Mouse (Mus musculus) spleen, adult 2 months (tissue): ENCODE data around the gene Irf2bpl. TPM values are rescaled to one million over a fixed set of nuclear protein-coding genes. Genes with fewer than 3 reads are reported as not detected.

ENCODE experiments used
- DNase-seq, 2 experiments: peaks; one replicate each; pipeline versions ENCODE4 v3.0.0 to v3.0.0-alpha.2; 2012 to 2021; ENCODE audit warnings: low spot score in 2 of 2, low read depth in 1 of 2
- H3K27ac ChIP-seq: fragments of 200-500 bp; 2 replicates; pipeline ENCODE4 v1.5.1; 2012; ENCODE audit warnings: low read length, inconsistent platforms; ENCODE audit not compliant: insufficient read depth
- H3K27me3 ChIP-seq: fragments of 200-500 bp; 2 replicates; pipeline ENCODE4 v1.6.1; 2012; ENCODE audit warnings: mild to moderate bottlenecking, moderate library complexity, low read length, inconsistent platforms; ENCODE audit not compliant: control insufficient read depth, insufficient read depth
- H3K36me3 ChIP-seq: fragments of 200-500 bp; 2 replicates; pipeline ENCODE4 v1.6.1; 2012; ENCODE audit warnings: mild to moderate bottlenecking, low read length, inconsistent platforms; ENCODE audit not compliant: control insufficient read depth, insufficient read depth
- H3K4me1 ChIP-seq: fragments of 200-500 bp; 2 replicates; pipeline ENCODE4 v1.6.1; 2011; ENCODE audit warnings: inconsistent platforms; ENCODE audit not compliant: control insufficient read depth, insufficient read depth, insufficient read length
- H3K4me3 ChIP-seq: fragments of 200-500 bp; 2 replicates; pipeline ENCODE4 v1.5.1; 2011; ENCODE audit warnings: mild to moderate bottlenecking, inconsistent platforms; ENCODE audit not compliant: insufficient read depth, insufficient read length; ENCODE audit errors: extremely low read depth
- CTCF ChIP-seq: fragments of 200-500 bp; IDR thresholded peaks from 2 replicates; pipeline ENCODE4 v1.5.1; 2011; ENCODE audit warnings: mild to moderate bottlenecking, inconsistent platforms; ENCODE audit not compliant: insufficient read depth, insufficient read length, insufficient replicate concordance; ENCODE audit errors: extremely low read depth
- POLR2A ChIP-seq: fragments of 200-500 bp; IDR thresholded peaks from 2 replicates; pipeline ENCODE4 v1.6.1; 2011; ENCODE audit warnings: low read depth, low read length, inconsistent platforms
- WGBS: fragments of 180-500 bp; shearing (Covaris S2); methylation state at CpG from one replicate; pipeline ENCODE4 v1.1.7; 2018; 5-methylcytosine and 5-hydroxymethylcytosine counted together
- polyA plus RNA-seq: library from polyadenylated mRNA; depleted of rRNA; stranded (reverse); fragments of >200 nt; gene quantifications from 2 replicates; pipeline ENCODE4 v1.2.3, GENCODE M21; 2012

The Irf2bpl gene
- polyA plus RNA-seq, 1 experiment: 33.2 TPM

GRCm38 (mm10) chr12:86858498-86858897 lies 26.1 kb downstream of the Irf2bpl start:
- no peak for DNase-seq
- H3K27me3 ChIP-seq: no peaks in the 10 kb centered on the region
- H3K4me3 ChIP-seq: no peak overlapping the region
- H3K27ac ChIP-seq: no peak overlapping the region
- 93% methylated on average over 4 of the region's 4 CpGs for WGBS
- H3K36me3 ChIP-seq: no peaks in the 10 kb centered on the region
- TF ChIP-seq POLR2A (no peak), CTCF (no peak)
- peaks cover 26% of the 10 kb centered on the region; the same call in 1 of the 2 replicates for H3K4me1 ChIP-seq

DNA sequence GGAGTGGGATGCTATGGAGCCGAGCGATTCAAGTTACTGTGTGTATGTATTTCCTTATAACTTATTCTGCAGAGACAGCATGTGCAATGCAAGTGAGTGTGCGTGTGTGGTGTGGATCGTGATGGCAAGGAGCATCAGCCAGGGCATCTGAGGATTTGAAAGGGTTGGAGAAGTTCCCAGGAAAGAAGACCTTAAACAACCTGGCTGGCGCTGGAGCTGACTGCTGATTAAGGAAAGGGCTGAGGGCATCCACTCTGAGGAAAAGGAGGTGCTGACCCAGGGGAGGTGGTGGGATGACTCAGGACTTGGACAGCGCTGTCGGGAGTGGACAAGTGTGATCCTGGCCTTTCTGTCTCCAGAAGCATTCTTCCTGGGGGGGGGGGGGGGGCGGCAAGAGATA lies 27.3 kb downstream of the Irf2bpl start:
- Histone ChIP-seq H3K4me3 (no peak overlapping the region), H3K36me3 (no peaks in the 10 kb centered on the region), H3K27me3 (no peaks in the 10 kb centered on the region), H3K27ac (no peak overlapping the region), H3K4me1 (peaks cover 26% of the 10 kb centered on the region; the same call in 1 of the 2 replicates)
- TF ChIP-seq POLR2A: no peak
- TF ChIP-seq CTCF: no peak
- 90% methylated on average over 8 of the region's 8 CpGs for WGBS
- DNase-seq: no peak

GRCm38 (mm10) chr12:86855670-86856069 lies 28.9 kb downstream of the Irf2bpl start:
- DNase-seq: no peak
- Histone ChIP-seq H3K36me3 (no peaks in the 10 kb centered on the region), H3K4me1 (peaks cover 26% of the 10 kb centered on the region; the same call in 1 of the 2 replicates), H3K4me3 (no peak overlapping the region), H3K27ac (no peak overlapping the region), H3K27me3 (no peaks in the 10 kb centered on the region)
- TF ChIP-seq POLR2A (no peak), CTCF (no peak)
- 48% methylated on average over 11 of the region's 11 CpGs for WGBS

GRCm38 (mm10) chr12:86853516-86853915 lies 31.1 kb downstream of the Irf2bpl start:
- Histone ChIP-seq H3K27ac (no peak overlapping the region), H3K4me3 (no peak overlapping the region), H3K27me3 (no peaks in the 10 kb centered on the region), H3K4me1 (peaks cover 4% of the 10 kb centered on the region; the same call in 1 of the 2 replicates), H3K36me3 (no peaks in the 10 kb centered on the region)
- DNase-seq: no peak
- TF ChIP-seq CTCF (no peak), POLR2A (no peak)
- 90% methylated on average over 1 of the region's 1 CpGs for WGBS

DNA sequence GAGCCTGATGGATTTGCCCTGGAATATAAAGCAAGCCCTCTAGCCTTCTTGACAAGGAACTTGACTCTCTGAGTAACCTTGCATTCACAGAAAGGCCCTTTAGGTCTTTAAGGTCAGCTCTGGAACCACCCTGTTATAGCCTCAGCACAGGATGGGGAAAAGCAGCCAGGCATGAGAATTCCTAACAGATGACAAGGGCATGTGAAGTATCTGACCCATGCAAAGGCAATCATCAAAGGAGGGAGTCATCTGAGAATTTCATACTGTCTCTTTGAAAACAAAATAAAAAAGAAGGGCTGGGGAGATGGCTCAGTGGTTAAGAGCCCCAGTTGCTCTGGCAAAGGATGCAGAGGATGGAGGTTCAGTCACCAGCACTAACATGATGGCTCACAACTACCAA lies 33.3 kb downstream of the Irf2bpl start:
- H3K36me3 ChIP-seq: no peaks in the 10 kb centered on the region
- no peak overlapping the region for H3K27ac ChIP-seq
- peaks cover 2% of the 10 kb centered on the region; the same call in 1 of the 2 replicates for H3K4me1 ChIP-seq
- no peaks in the 10 kb centered on the region for H3K27me3 ChIP-seq
- DNase-seq: no peak
- H3K4me3 ChIP-seq: no peak overlapping the region
- no peak for TF ChIP-seq POLR2A
- no peak for TF ChIP-seq CTCF

GRCm38 (mm10) chr12:86850746-86851145 lies 33.9 kb downstream of the Irf2bpl start:
- H3K27me3 ChIP-seq: no peaks in the 10 kb centered on the region
- H3K36me3 ChIP-seq: no peaks in the 10 kb centered on the region
- 91% methylated on average over 5 of the region's 5 CpGs for WGBS
- no peak overlapping the region for H3K27ac ChIP-seq
- DNase-seq: no peak
- TF ChIP-seq CTCF (no peak), POLR2A (no peak)
- no peak overlapping the region for H3K4me3 ChIP-seq
- peaks cover 2% of the 10 kb centered on the region; the same call in 1 of the 2 replicates for H3K4me1 ChIP-seq

- Histone ChIP-seq H3K27me3 (no peaks in the 10 kb centered on the region), H3K36me3 (no peaks in the 10 kb centered on the region), H3K4me1 (no peaks in the 10 kb centered on the region), H3K4me3 (no peak overlapping the region), H3K27ac (no peak overlapping the region)
- TF ChIP-seq CTCF: no peak
- TF ChIP-seq POLR2A: no peak
- DNase-seq: no peak
- WGBS: 88% methylated on average over 10 of the region's 10 CpGs
These were observed 34.5 kb downstream of the Irf2bpl start for GRCm38 (mm10) chr12:86849945-86850626.
